Mouse (Mus musculus) stomach, embryonic 16.5 days (tissue): ENCODE data around the gene Arid5b. TPM values are rescaled to one million over a fixed set of nuclear protein-coding genes. Genes with fewer than 3 reads are reported as not detected.
A peak's percentile ranks its signal among the peaks of the same experiment; 100 is the strongest.

Experiments
- ATAC-seq: fragments of 200-750 bp; cut with Nextera tagmentation; 2 replicates; pipeline ENCODE4 v1.8.0; 2017; ENCODE audit warnings: moderate number of reproducible peaks, moderate TSS enrichment; ENCODE audit not compliant: insufficient read depth, low FRiP score
- H3K27ac ChIP-seq: fragments of 300-500 bp; sonication (generic); 2 replicates; pipeline ENCODE4 v1.5.1; 2014; ENCODE audit warnings: low read length
- H3K27me3 ChIP-seq: fragments of 300-500 bp; sonication (generic); 2 replicates; pipeline ENCODE4 v1.6.1; 2014; ENCODE audit warnings: low read length, control low read depth, mixed read lengths; ENCODE audit not compliant: control insufficient read depth, insufficient read depth
- H3K36me3 ChIP-seq: fragments of 300-500 bp; sonication (generic); 2 replicates; pipeline ENCODE4 v1.6.1; 2014; ENCODE audit warnings: low read length; ENCODE audit not compliant: control insufficient read depth, insufficient read depth
- H3K4me1 ChIP-seq: fragments of 300-500 bp; sonication (generic); 2 replicates; pipeline ENCODE4 v1.6.1; 2014; ENCODE audit warnings: low read length, control low read depth, mixed read lengths; ENCODE audit not compliant: control insufficient read depth, insufficient read depth
- H3K4me2 ChIP-seq: fragments of 300-500 bp; sonication (generic); 2 replicates; pipeline ENCODE4 v1.6.1; 2014; ENCODE audit warnings: low read depth, low read length, mixed read lengths
- H3K4me3 ChIP-seq: fragments of 300-500 bp; sonication (generic); replicated peaks from 2 replicates; pipeline ENCODE4 v1.5.1; 2014; ENCODE audit warnings: mild to moderate bottlenecking, low read length
- H3K9ac ChIP-seq: fragments of 300-500 bp; sonication (generic); 2 replicates; pipeline ENCODE4 v1.6.1; 2014; ENCODE audit warnings: low read length
- H3K9me3 ChIP-seq: fragments of 300-500 bp; sonication (generic); replicated peaks from 2 replicates; pipeline ENCODE4 v1.6.1; 2016; ENCODE audit warnings: low read length, control low read depth; ENCODE audit not compliant: control insufficient read depth
- WGBS: fragments of 180-500 bp; shearing (Covaris S2); extraction: QIAGEN DNeasy Blood & Tissue Kit; methylation state at CpG from one replicate; pipeline ENCODE4 v1.1.7; 2014; 5-methylcytosine and 5-hydroxymethylcytosine counted together
- polyA plus RNA-seq: library from polyadenylated mRNA; unstranded; fragments of >200 nt; fragmentation: Nextera tagmentation; extraction: Ambion mirVana; gene quantifications from 2 replicates; pipeline ENCODE4 v1.2.1, GENCODE M21; 2015

Arid5b gene
- polyA plus RNA-seq, 1 experiment from 2014 or later: 33.6 TPM

GRCm38 (mm10) chr10:68276350-68276975 lies 2.1 kb downstream of the Arid5b start:
- Histone ChIP-seq H3K9ac (peak overlapping the region; percentile 87), H3K4me3 (peak overlapping the region; percentile 76), H3K36me3 (0 out of 2 replicates have a peak, but pooled peaks cover 3% of the 10 kb centered on the region), H3K4me1 (peaks cover 4% of the 10 kb centered on the region; the same call in 1 of the 2 replicates), H3K4me2 (peak overlapping the region; percentile 75), H3K27me3 (no peaks in the 10 kb centered on the region), H3K9me3 (no peaks in the 10 kb centered on the region), H3K27ac (peak overlapping the region; percentile 95)
- peak; percentile 79 for ATAC-seq
- under 1% methylated on average over 29 of the region's 29 CpGs for WGBS

GRCm38 (mm10) chr10:68274900-68275760 lies 3.4 kb downstream of the Arid5b start:
- H3K27ac ChIP-seq: peak overlapping the region; percentile 6; the same call in 1 of the 2 replicates
- no peak for ATAC-seq
- WGBS: 30% methylated on average over 18 of the region's 18 CpGs

GRCm38 (mm10) chr10:68269789-68270188 lies 8.8 kb downstream of the Arid5b start:
- Histone ChIP-seq H3K4me2 (no peak overlapping the region), H3K27me3 (no peaks in the 10 kb centered on the region), H3K4me1 (peaks cover 11% of the 10 kb centered on the region), H3K36me3 (0 out of 2 replicates have a peak, but pooled peaks cover 11% of the 10 kb centered on the region), H3K4me3 (no peak overlapping the region), H3K27ac (no peak overlapping the region), H3K9ac (no peak overlapping the region), H3K9me3 (0 out of 2 replicates have a peak, but pooled peaks cover 5% of the 10 kb centered on the region)
- 81% methylated on average over 10 of the region's 10 CpGs for WGBS
- no peak for ATAC-seq

More at GRCm38 (mm10) chr10:68274900-68275760, 3.4 kb downstream of the Arid5b start:
- 0 out of 2 replicates have a peak, but pooled peaks cover 5% of the 10 kb centered on the region for H3K9me3 ChIP-seq
- H3K4me2 ChIP-seq: peak overlapping the region; percentile 75
- H3K4me3 ChIP-seq: peak overlapping the region; percentile 76; the same call in 1 of the 2 replicates
- H3K9ac ChIP-seq: no peak overlapping the region
- 0 out of 2 replicates have a peak, but pooled peaks cover 11% of the 10 kb centered on the region for H3K36me3 ChIP-seq
- H3K4me1 ChIP-seq: no peaks in the 10 kb centered on the region
- no peaks in the 10 kb centered on the region for H3K27me3 ChIP-seq

GRCm38 (mm10) chr10:68268629-68269028 lies 9.9 kb downstream of the Arid5b start:
- ATAC-seq: peak; percentile 58; the same call in 1 of the 2 replicates
- Histone ChIP-seq H3K4me1 (peaks cover 11% of the 10 kb centered on the region), H3K36me3 (0 out of 2 replicates have a peak, but pooled peaks cover 10% of the 10 kb centered on the region), H3K9ac (no peak overlapping the region), H3K4me3 (no peak overlapping the region), H3K27me3 (no peaks in the 10 kb centered on the region), H3K27ac (peak overlapping the region; percentile 23; the same call in 1 of the 2 replicates), H3K4me2 (no peak overlapping the region), H3K9me3 (0 out of 2 replicates have a peak, but pooled peaks cover 5% of the 10 kb centered on the region)
- 54% methylated on average over 5 of the region's 5 CpGs for WGBS

GRCm38 (mm10) chr10:68263969-68264688 lies 14.4 kb downstream of the Arid5b start:
- no peak overlapping the region for H3K27ac ChIP-seq
- no peak overlapping the region for H3K4me3 ChIP-seq
- no peak overlapping the region for H3K4me2 ChIP-seq
- H3K9me3 ChIP-seq: no peaks in the 10 kb centered on the region
- 82% methylated on average over 10 of the region's 10 CpGs for WGBS
- H3K4me1 ChIP-seq: peaks cover 9% of the 10 kb centered on the region
- ATAC-seq: no peak
- no peaks in the 10 kb centered on the region for H3K27me3 ChIP-seq
- H3K9ac ChIP-seq: no peak overlapping the region
- peaks cover 4% of the 10 kb centered on the region; the same call in 1 of the 2 replicates for H3K36me3 ChIP-seq

GRCm38 (mm10) chr10:68263296-68263968 lies 15.1 kb downstream of the Arid5b start:
- no peak overlapping the region for H3K9ac ChIP-seq
- 60% methylated on average over 9 of the region's 9 CpGs for WGBS
- H3K4me3 ChIP-seq: no peak overlapping the region
- no peak overlapping the region for H3K27ac ChIP-seq
- H3K36me3 ChIP-seq: peaks cover 4% of the 10 kb centered on the region; the same call in 1 of the 2 replicates
- peaks cover 3% of the 10 kb centered on the region; the same call in 1 of the 2 replicates for H3K4me1 ChIP-seq
- H3K27me3 ChIP-seq: no peaks in the 10 kb centered on the region
- H3K4me2 ChIP-seq: no peak overlapping the region
- no peaks in the 10 kb centered on the region for H3K9me3 ChIP-seq
- no peak for ATAC-seq

- H3K4me1 ChIP-seq: no peaks in the 10 kb centered on the region
- peaks cover 4% of the 10 kb centered on the region; the same call in 1 of the 2 replicates for H3K36me3 ChIP-seq
- H3K4me3 ChIP-seq: no peak overlapping the region
- no peak overlapping the region for H3K27ac ChIP-seq
- H3K4me2 ChIP-seq: no peak overlapping the region
- 59% methylated on average over 4 of the region's 4 CpGs for WGBS
- no peak overlapping the region for H3K9ac ChIP-seq
- ATAC-seq: no peak
- no peaks in the 10 kb centered on the region for H3K9me3 ChIP-seq
- H3K27me3 ChIP-seq: no peaks in the 10 kb centered on the region
Measured at GRCm38 (mm10) chr10:68259601-68260000, 18.9 kb downstream of the Arid5b start.

GRCm38 (mm10) chr10:68257358-68258056 lies 21.0 kb downstream of the Arid5b start:
- H3K9me3 ChIP-seq: no peaks in the 10 kb centered on the region
- H3K4me3 ChIP-seq: no peak overlapping the region
- no peak overlapping the region for H3K4me2 ChIP-seq
- H3K27me3 ChIP-seq: no peaks in the 10 kb centered on the region
- no peak overlapping the region for H3K9ac ChIP-seq
- H3K27ac ChIP-seq: no peak overlapping the region
- no peak for ATAC-seq
- no peaks in the 10 kb centered on the region for H3K36me3 ChIP-seq
- 83% methylated on average over 10 of the region's 10 CpGs for WGBS
- no peaks in the 10 kb centered on the region for H3K4me1 ChIP-seq
